Comparison of ENCODE assay signal across 8 mouse cellular contexts in the genomic region with DNA sequence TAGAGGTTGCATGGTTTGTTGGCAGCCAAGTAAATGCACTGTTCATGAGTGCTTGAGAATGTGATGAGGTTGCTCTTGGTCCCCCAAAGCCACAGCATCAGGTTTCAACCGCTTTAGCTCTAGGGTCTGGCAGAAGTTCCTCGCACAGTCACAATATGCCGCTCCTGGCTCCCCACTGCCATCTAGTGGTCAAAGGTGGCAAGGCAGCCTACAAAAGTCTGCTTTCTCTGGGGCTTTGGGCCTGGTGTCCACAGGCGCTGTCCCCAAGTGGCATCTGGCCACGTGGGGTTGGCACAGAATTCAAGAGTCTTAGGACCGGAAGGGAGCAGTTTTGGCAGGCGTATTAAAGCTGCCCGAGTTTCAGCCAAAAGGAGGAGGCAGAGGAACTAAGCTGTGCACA. TPM values are rescaled to one million over a fixed set of nuclear protein-coding genes. Genes with fewer than 3 reads are reported as not detected.
A peak's percentile ranks its signal among the peaks of the same experiment; 100 is the strongest.
DNase-seq lines count a peak whose midpoint lies in the region; ATAC-seq lines count a peak whose summit lies in the region.

No protein-coding gene starts in this region.

- H3K36me3 ChIP-seq in hindbrain, embryonic 12.5 days: 0 out of 2 replicates have a peak, but pooled peaks cover 3% of the 10 kb centered on the region

- H3K4me3 ChIP-seq in hindbrain, embryonic 12.5 days: no peak overlapping the region

- H3K27ac ChIP-seq in hindbrain, embryonic 12.5 days: no peak overlapping the region

- WGBS in hindbrain, embryonic 12.5 days: 7% methylated on average over 8 of the region's 8 CpGs

- no peaks in the 10 kb centered on the region for H3K9me3 ChIP-seq in hindbrain, embryonic 12.5 days (replicated peaks)

- peak; percentile 94 for DNase-seq in NIH3T3 (ENCODE audit: low read depth)
- DNase-seq in cerebellum, adult 8-10 months: peak; percentile 88
- DNase-seq in frontal cortex, adult 2 months (ENCODE audit: extremely low spot score in 1 of 2, low spot score in 1 of 2): peak; percentile 84 to 98
- DNase-seq in layer of hippocampus, postnatal 14 days (ENCODE audit: low spot score in 2 of 2): peak; percentile 97
- DNase-seq in lung, postnatal 25 days (ENCODE audit: low spot score): peak; percentile 96
- DNase-seq in retina, adult 2 months (ENCODE audit: low read depth, low spot score): peak; percentile 50
- peak; percentile 73 for DNase-seq in thymus, postnatal 25 days

- ATAC-seq in hindbrain, embryonic 12.5 days (ENCODE audit: low FRiP score): peak; percentile 46; the same call in 1 of the 2 replicates

- peaks cover 51% of the 10 kb centered on the region for H3K27me3 ChIP-seq in hindbrain, embryonic 12.5 days

- no peak overlapping the region for H3K9ac ChIP-seq in hindbrain, embryonic 12.5 days

- H3K4me1 ChIP-seq in hindbrain, embryonic 12.5 days: peaks cover 27% of the 10 kb centered on the region

- no peak overlapping the region for H3K4me2 ChIP-seq in hindbrain, embryonic 12.5 days (replicated peaks)

RNA-seq across cellular contexts. Expression of gene Pmp22, which starts 6.8 kb away (rescaled TPM):
- 23.9 and 24.0 TPM in 2 replicates for polyA plus RNA-seq in frontal cortex, adult 2 months (2012; rRNA removed)
- 68.7 and 76.0 TPM in 2 replicates for polyA plus RNA-seq in hindbrain, embryonic 12.5 days (2016; fragmentation: Nextera tagmentation; extraction: Ambion mirVana)
- total RNA-seq in layer of hippocampus, postnatal 14 days (2021): 10 to 100 TPM; 22.4 to 22.6 TPM
